Mouse (Mus musculus) heart, adult 2 months (tissue): ENCODE results near the gene Fignl2. TPM values are rescaled to one million over a fixed set of nuclear protein-coding genes. Genes with fewer than 3 reads are reported as not detected.
A peak's percentile ranks its signal among the peaks of the same experiment; 100 is the strongest.

ENCODE experiments used
- DNase-seq, 2 experiments: peaks; one replicate each; pipeline ENCODE4 v3.0.0; 2021
- H3K27ac ChIP-seq: fragments of 200-600 bp; 2 replicates; pipeline ENCODE4 v1.8.1; 2022
- H3K27me3 ChIP-seq: fragments of 200-500 bp; 2 replicates; pipeline ENCODE4 v1.6.1; 2012; ENCODE audit warnings: mild to moderate bottlenecking, low read length, inconsistent platforms, mixed read lengths; ENCODE audit not compliant: control insufficient read depth, insufficient read depth
- H3K36me3 ChIP-seq: fragments of 200-500 bp; 2 replicates; pipeline ENCODE4 v1.6.1; 2012; ENCODE audit warnings: low read length, inconsistent platforms; ENCODE audit not compliant: control insufficient read depth, insufficient read depth
- H3K4me1 ChIP-seq: fragments of 200-500 bp; 2 replicates; pipeline ENCODE4 v1.6.1; 2011; ENCODE audit warnings: low read length; ENCODE audit not compliant: control insufficient read depth, insufficient read depth
- H3K4me3 ChIP-seq: fragments of 200-600 bp; 2 replicates; pipeline ENCODE4 v1.8.1; 2022
- H3K79me2 ChIP-seq: fragments of 200-500 bp; replicated peaks from 2 replicates; pipeline ENCODE4 v1.6.1; 2012; ENCODE audit warnings: mild to moderate bottlenecking, inconsistent platforms, low read length, moderate library complexity, mixed read lengths; ENCODE audit not compliant: control insufficient read depth, insufficient read depth
- H3K9ac ChIP-seq: fragments of 200-500 bp; 2 replicates; pipeline ENCODE4 v1.6.1; 2012; ENCODE audit warnings: low read depth, mild to moderate bottlenecking, control low read depth, inconsistent platforms, low read length, mixed read lengths
- CTCF ChIP-seq: fragments of 200-600 bp; IDR thresholded peaks from 2 replicates; pipeline ENCODE4 v1.8.1; 2022; ENCODE audit warnings: antibody characterized with exemption, mild to moderate bottlenecking, moderate library complexity
- EP300 ChIP-seq: fragments of 200-500 bp; IDR thresholded peaks from 2 replicates; pipeline ENCODE4 v1.6.1; 2011; ENCODE audit warnings: low read depth, low read length, control low read depth; ENCODE audit not compliant: insufficient read depth
- POLR2A ChIP-seq: fragments of 200-500 bp; IDR thresholded peaks from 2 replicates; pipeline ENCODE4 v1.6.1; 2011; ENCODE audit warnings: mild to moderate bottlenecking, low read depth, low read length, control low read depth; ENCODE audit not compliant: insufficient read depth
- WGBS: fragments of 180-500 bp; shearing (Covaris S2); methylation state at CpG from one replicate; pipeline ENCODE4 v1.1.7; 2018; 5-methylcytosine and 5-hydroxymethylcytosine counted together
- intact Hi-C: fragments of 180-260 bp; cut with DNase I; formaldehyde crosslinking; loops from one replicate; pipeline ENCODE4 v1.15.1; 2025
- polyA plus RNA-seq: library from polyadenylated mRNA; depleted of rRNA; stranded (reverse); fragments of >200 nt; gene quantifications from 2 replicates; pipeline ENCODE4 v1.2.3, GENCODE M21; 2012
- total RNA-seq, 2 experiments: library from RNA; stranded (reverse); gene quantifications; 2 replicates each; pipeline ENCODE4 v1.2.3; 2021

Fignl2 gene
- total and polyA plus RNA-seq, 3 experiments: 0.86 to 1.6 (median 1.3) TPM

GRCm38 (mm10) chr15:101092121-101092828 lies 13.9 kb upstream of the Fignl2 start:
- intact Hi-C loops: no loop called here
- 59% methylated on average over 14 of the region's 14 CpGs for WGBS
- no peak overlapping the region for H3K9ac ChIP-seq
- no peaks in the 10 kb centered on the region for H3K27me3 ChIP-seq
- H3K4me1 ChIP-seq: no peaks in the 10 kb centered on the region; the same call in 1 of the 2 replicates
- no peak for DNase-seq
- TF ChIP-seq POLR2A (no peak), CTCF (no peak), EP300 (no peak)
- H3K27ac ChIP-seq: peak overlapping the region; percentile 23; the same call in 1 of the 2 replicates
- no peak overlapping the region for H3K4me3 ChIP-seq
- no peaks in the 10 kb centered on the region for H3K36me3 ChIP-seq
- H3K79me2 ChIP-seq: no peaks in the 10 kb centered on the region

DNA sequence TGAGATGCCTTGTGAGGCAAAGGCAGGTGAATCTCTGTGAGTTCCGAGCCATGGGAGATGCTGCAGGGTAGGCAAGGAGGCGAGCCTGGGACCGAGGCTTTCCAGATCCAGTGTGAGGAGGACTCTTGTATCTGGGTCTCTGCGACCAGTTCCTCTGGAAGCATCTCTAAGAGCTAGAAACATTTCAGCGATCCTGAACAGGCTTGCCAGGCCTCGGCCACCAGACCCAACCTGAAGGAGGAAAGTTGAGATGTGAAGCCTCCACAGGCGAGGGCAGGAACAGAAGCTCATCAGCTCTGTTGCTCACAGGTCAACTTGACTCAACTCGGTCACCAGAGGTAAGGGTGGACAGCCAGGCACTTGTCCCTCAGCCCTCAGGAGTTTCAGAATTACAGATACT lies 13.2 kb upstream of the Fignl2 start:
- Histone ChIP-seq H3K4me1 (no peaks in the 10 kb centered on the region; the same call in 1 of the 2 replicates), H3K27me3 (no peaks in the 10 kb centered on the region), H3K36me3 (no peaks in the 10 kb centered on the region), H3K79me2 (no peaks in the 10 kb centered on the region), H3K4me3 (no peak overlapping the region), H3K27ac (no peak overlapping the region), H3K9ac (no peak overlapping the region)
- intact Hi-C loops: no loop called here
- TF ChIP-seq CTCF: no peak
- TF ChIP-seq POLR2A: no peak
- 93% methylated on average over 8 of the region's 8 CpGs for WGBS
- no peak for DNase-seq

DNA sequence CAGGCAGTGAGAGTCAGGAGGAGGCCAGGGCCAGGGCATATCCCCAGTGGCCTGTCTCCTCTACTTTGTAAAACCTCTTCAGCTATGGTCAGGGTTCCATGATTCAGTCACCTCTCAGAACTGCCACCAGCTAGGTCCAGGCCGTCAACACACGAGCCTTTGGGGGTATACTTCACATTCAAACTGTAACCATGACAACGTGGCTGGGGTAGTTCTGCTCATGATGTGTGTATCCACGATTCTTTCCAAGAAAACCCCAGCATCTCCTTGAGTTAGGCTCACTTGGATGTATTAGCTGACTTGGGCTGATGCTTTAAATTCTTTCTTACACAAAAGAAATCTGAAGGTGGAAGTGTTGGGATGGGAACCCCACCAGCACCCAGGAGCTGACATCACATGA lies 9.9 kb upstream of the Fignl2 start:
- Histone ChIP-seq H3K79me2 (no peaks in the 10 kb centered on the region), H3K4me3 (no peak overlapping the region), H3K9ac (no peak overlapping the region), H3K27ac (no peak overlapping the region), H3K27me3 (no peaks in the 10 kb centered on the region), H3K36me3 (no peaks in the 10 kb centered on the region), H3K4me1 (no peaks in the 10 kb centered on the region; the same call in 1 of the 2 replicates)
- TF ChIP-seq POLR2A (no peak), EP300 (no peak), CTCF (no peak)
- intact Hi-C loops: no loop called here
- 82% methylated on average over 4 of the region's 4 CpGs for WGBS
- DNase-seq: no peak

DNA sequence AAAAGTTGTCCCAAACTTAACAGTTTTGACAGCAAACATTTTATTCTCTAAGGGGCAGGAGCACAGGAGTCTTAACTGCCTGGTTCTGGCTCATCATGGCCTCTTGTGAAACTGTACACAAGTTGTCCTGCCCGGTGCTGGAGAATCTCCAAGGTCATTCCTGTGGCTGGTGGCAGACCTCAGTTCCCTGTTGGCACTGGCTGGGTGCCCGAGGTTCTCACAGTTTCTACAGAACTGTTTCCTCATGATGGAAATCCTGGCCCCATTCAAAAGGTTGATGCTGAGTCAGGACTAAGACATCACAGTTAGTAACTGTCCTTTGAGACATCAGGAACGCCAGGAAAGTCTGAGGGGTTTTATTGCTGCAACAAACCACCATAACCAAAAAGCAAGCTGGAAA lies 8.6 kb upstream of the Fignl2 start:
- H3K4me3 ChIP-seq: no peak overlapping the region
- no peaks in the 10 kb centered on the region for H3K36me3 ChIP-seq
- no peak for DNase-seq
- no peak overlapping the region for H3K27ac ChIP-seq
- intact Hi-C loops: no loop called here
- no peak for TF ChIP-seq CTCF
- TF ChIP-seq POLR2A: no peak
- TF ChIP-seq EP300: no peak
- peaks cover 2% of the 10 kb centered on the region; the same call in 1 of the 2 replicates for H3K4me1 ChIP-seq
- H3K79me2 ChIP-seq: no peaks in the 10 kb centered on the region
- WGBS: 40% methylated on average over 3 of the region's 3 CpGs
- no peak overlapping the region for H3K9ac ChIP-seq
- H3K27me3 ChIP-seq: no peaks in the 10 kb centered on the region

DNA sequence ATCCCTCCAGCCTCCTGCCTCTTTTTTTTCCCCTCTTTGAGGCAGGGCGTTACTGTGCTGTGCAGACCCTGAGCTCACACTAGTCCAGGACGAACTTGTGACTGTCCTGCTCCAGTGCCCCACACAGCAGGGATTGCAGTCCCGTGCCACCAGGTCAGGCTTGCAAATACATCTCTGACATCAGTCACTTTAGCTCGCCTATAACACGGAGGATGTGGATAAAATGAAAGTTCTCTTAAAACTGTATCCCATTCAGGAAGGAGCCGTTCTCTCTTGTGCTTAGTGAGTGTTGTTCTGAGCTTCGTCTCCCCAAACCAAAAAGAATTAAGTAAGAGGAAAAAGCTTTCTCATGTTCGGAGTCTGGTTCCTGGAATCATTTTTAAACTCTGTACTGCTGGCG lies 8.1 kb upstream of the Fignl2 start:
- Histone ChIP-seq H3K36me3 (no peaks in the 10 kb centered on the region), H3K27me3 (no peaks in the 10 kb centered on the region), H3K4me3 (no peak overlapping the region), H3K9ac (no peak overlapping the region), H3K27ac (no peak overlapping the region), H3K4me1 (peaks cover 2% of the 10 kb centered on the region; the same call in 1 of the 2 replicates), H3K79me2 (no peaks in the 10 kb centered on the region)
- DNase-seq: no peak
- 85% methylated on average over 9 of the region's 9 CpGs for WGBS
- intact Hi-C loops: no loop called here
- TF ChIP-seq CTCF: no peak
- no peak for TF ChIP-seq EP300
- no peak for TF ChIP-seq POLR2A

DNA sequence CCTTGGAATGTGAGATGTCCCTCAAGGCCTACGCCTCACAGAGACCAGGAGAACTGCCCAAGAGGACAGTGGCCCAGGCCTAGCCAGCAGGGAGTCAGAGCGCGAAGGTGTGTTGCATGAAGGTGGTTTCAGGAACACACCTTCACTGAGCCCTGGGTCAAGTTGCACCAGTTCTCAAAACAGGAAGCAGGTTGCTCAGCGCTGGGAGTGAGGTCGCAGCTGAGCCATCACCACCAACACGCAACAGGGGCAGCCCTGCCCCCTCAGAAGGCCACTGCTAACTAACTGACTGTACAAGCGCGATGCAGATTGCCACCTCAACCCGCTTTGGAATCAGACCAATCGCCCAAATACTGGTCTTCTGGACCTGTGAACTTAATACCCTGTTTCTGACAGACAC lies 6.1 kb upstream of the Fignl2 start:
- no peak overlapping the region for H3K4me3 ChIP-seq
- H3K79me2 ChIP-seq: no peaks in the 10 kb centered on the region
- DNase-seq: no peak
- no peak for TF ChIP-seq EP300
- TF ChIP-seq CTCF: no peak
- no peak for TF ChIP-seq POLR2A
- 84% methylated on average over 10 of the region's 10 CpGs for WGBS
- intact Hi-C loops: no loop called here
- H3K9ac ChIP-seq: no peak overlapping the region
- peaks cover 2% of the 10 kb centered on the region; the same call in 1 of the 2 replicates for H3K4me1 ChIP-seq
- H3K27ac ChIP-seq: no peak overlapping the region
- no peaks in the 10 kb centered on the region for H3K36me3 ChIP-seq
- H3K27me3 ChIP-seq: no peaks in the 10 kb centered on the region
